Mouse (Mus musculus) lung, postnatal 0 days (tissue): ENCODE results near the gene Rtkn2.
A peak's percentile ranks its signal among the peaks of the same experiment; 100 is the strongest.

Source experiments
- CTCF ChIP-seq: IDR thresholded peaks from 2 replicates; pipeline ENCODE4 v1.5.1; 2016; ENCODE audit warnings: antibody characterized with exemption, mild to moderate bottlenecking
- EP300 ChIP-seq: IDR thresholded peaks from 2 replicates; pipeline ENCODE4 v1.6.1; 2016; ENCODE audit warnings: antibody characterized with exemption, mild to moderate bottlenecking, control low read depth

- TF ChIP-seq CTCF (peak; percentile 36; the same call in 1 of the 2 replicates), EP300 (no peak)
Measured at GRCm38 (mm10) chr10:68050882-68051281, 71.5 kb downstream of the Rtkn2 start.
